Mouse (Mus musculus): ENCODE results near the gene Alpk3.

Alpk3 gene

GRCm38 (mm10) chr7:81074546-81074945, 17.1 kb downstream of the Alpk3 start:
- no peak for DNase-seq (ENCODE audit: low spot score)

DNA sequence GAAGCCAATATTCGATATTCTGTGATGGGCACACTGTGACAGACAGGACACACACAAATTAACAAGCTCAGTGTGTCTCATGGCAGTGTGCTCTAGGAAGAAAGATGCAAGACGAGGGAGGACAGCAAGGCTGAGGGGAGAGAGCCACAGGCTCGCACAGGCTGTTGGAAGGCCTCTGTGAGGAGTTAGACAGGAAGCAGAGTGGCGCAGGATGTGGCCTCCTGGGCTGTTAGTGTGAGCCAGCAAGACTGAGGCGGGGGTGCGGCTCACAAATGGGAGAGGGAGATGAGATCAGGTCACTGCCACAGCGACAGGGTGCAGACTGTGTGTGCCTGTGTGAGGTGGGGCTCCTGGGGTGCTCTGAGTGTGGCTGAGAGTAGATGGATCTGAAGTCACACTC, 17.9 kb downstream of the Alpk3 start:
- DNase-seq (ENCODE audit: low spot score): no peak

DNA sequence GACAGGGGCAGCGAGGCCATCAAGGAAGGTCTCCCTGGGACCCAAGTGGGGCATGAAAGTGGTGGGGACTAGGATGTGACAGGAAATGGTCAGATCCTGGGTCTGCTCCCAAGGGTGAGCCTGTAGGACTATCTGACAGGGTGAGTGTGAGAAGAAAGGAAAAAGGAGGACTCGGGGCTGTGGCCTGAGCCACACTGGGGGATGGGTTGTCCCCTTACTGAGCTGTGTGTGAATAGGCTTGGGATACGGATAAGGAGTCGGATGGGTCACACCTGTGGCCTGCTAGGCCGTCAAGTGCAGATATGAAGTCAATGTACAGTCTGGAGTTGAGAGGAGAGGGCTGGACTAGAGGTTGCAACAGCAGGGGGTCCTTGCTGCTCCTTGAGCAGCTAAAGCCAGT, 18.3 kb downstream of the Alpk3 start:
- no peak for DNase-seq (ENCODE audit: low spot score)

- no peak for DNase-seq (ENCODE audit: low spot score)
Observed at GRCm38 (mm10) chr7:81077009-81077408, 19.6 kb downstream of the Alpk3 start.

GRCm38 (mm10) chr7:81078740-81079139, 21.3 kb downstream of the Alpk3 start:
- no peak for DNase-seq (ENCODE audit: low spot score)

DNA sequence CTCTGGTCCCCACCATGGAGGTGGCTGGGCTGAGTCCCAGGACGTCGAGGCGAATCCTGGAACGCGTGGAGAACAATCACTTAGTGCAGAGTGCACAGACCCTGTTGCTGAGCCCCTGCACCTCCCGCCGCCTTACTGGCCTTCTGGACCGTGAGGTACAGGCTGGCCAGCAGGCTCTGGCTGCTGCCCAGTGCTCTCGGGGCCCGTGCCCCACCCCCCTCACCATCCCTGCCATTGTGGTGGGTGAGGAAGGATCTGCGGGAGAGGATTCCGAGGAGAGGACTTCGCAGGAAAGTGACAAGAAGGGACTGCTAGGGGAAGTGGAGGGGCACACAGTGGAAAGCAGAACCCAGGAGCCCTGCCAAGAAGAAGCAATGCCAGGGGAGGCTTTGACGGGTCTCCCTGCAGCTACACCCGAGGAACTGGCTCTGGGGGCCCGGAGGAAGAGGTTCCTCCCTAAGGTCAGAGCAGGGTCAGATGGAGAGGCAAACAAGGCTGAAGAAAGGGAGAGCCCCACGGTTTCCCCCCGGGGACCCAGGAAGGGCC, 36.1 kb downstream of the Alpk3 start:
- DNase-seq (ENCODE audit: low spot score): no peak

- DNase-seq (ENCODE audit: low spot score): no peak
Observed at GRCm38 (mm10) chr7:81094104-81094757, 36.8 kb downstream of the Alpk3 start.

GRCm38 (mm10) chr7:81100341-81100740, 42.9 kb downstream of the Alpk3 start:
- no peak for DNase-seq (ENCODE audit: low spot score)

- no peak for DNase-seq (ENCODE audit: low spot score)
Observed at GRCm38 (mm10) chr7:81102854-81103253, 45.5 kb downstream of the Alpk3 start.

DNA sequence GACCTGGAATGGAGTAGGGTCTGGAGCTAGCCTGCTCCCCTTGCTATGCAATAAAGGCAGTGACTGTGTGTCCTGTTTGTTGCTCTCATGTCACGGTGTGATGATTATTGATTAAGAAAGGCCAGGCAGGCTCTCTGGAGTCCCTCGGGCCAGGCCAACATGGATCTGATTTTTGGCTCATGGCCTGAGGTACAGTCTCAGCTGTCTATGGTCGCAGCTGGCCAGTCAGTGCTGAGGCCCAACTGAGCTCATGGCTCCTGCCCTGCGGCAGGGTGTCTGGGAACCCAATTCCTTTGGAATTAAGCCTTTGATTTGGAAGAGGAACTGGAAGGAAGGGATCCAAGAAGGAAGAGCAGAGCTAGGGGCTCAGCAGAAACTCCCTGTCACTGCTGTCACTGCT, 48.1 kb downstream of the Alpk3 start:
- no peak for DNase-seq (ENCODE audit: low spot score)

DNA sequence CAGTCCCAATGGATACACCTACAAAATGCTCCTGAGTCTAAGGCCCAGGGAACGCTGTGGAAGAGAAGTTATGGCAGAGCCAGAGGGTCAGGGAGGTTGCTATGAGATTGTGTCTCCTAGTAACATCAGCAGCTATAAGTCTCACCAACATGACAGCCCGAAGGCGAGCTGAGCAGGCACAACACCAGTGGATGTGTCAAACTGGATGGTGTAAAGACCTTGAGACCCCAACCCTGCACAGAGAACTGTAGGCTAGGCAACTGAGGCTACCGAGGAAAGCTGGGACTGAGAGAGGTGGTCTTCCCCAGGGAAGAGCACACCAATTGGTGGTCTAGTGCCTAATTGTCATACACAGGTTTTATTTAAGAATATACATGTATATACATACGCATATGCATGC, 50.8 kb downstream of the Alpk3 start:
- DNase-seq (ENCODE audit: low spot score): no peak

DNA sequence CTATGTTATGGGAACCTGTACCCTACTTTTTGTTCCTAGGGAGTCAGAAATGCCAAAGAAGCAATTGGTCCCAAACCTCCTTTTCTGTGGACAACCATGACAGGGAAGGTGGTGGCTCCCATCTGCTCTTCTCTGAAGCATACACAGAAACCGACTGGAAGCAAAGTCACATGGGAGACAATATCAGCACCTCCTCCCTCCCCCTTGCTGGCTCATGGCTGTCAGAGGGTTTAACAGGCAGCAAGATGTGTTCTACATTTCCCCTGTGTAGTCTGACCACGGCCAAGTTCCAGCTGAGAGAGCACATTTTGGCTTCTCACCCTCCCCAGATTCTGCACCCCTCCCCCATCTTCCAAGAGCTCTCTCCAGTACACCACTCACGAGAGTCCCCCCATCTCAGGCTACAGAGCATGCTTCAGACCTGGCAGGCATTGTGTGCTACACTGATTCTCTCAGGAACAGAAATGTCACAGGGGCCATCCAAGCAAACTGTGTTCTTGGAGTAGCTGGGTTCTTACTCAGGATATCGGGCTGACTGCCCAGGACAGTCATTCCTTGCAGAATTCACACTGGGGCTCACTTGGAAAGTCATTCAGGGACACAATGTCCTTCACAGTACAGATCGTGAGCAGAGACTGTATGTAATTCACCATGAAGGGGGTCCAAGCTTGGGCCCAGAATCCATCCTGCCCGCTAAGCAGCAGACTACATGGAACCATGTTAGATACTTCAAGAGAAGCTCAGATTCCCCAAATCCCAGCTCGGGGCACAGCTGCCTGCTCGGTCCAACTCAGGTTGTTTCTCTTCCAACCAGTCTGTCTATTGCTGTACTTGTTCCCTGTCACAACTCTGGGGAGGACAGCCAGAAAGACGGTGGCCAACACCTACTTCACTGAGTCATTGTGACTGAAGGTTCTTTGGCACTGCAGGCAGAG, 52.6 kb downstream of the Alpk3 start:
- DNase-seq (ENCODE audit: low spot score): no peak

GRCm38 (mm10) chr7:81110791-81111190, 53.4 kb downstream of the Alpk3 start:
- DNase-seq (ENCODE audit: low spot score): no peak

DNA sequence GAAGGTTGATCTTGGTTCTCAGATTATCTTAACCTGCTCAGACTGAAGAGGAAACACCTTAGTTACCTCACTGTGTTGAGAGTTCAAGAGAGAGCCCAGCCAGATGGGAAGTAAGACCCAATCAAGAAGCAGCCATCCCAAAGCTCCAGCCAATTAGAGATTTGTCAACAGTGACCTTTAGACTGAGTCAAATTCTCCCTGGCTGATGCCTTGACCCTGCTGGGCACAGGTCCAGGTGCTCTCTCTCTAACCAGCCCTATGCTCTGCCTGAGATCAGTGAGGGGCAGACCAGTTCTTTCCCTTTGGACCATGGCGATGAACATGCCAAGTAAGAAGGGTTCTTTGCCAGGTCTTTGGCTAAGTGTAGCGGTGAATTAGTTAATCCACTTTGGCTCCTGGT, 54.3 kb downstream of the Alpk3 start:
- DNase-seq (ENCODE audit: low spot score): no peak

GRCm38 (mm10) chr7:81112686-81113360, 55.4 kb downstream of the Alpk3 start:
- no peak for DNase-seq (ENCODE audit: low spot score)

GRCm38 (mm10) chr7:81114555-81114954, 57.2 kb downstream of the Alpk3 start, which contains the start of gene Slc28a1:
Gene Slc28a1, plus strand, starts transcription at chr7:81114799.
- no peak for DNase-seq (ENCODE audit: low spot score)

DNA sequence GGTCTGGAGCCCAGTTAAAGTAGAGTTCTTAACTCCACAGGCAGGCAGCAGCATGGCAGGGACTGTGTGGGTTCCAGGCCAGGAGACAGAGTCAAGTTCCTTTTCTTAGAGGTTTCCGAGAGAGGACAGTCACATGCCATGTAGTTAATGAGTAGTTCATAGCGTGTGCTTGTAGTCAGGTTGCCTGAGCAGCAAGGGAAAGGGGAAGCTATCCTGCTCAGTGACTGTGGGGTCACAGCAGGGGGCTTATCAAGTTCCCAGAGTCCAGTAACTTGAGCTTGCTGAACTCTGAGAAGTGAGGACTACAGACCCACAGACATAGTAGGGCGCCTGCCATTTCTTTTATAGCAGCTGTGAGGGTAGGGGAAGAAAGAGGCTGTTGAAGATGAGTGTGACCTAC, 63.7 kb downstream of the Alpk3 start:
- no peak for DNase-seq (ENCODE audit: low spot score)

DNA sequence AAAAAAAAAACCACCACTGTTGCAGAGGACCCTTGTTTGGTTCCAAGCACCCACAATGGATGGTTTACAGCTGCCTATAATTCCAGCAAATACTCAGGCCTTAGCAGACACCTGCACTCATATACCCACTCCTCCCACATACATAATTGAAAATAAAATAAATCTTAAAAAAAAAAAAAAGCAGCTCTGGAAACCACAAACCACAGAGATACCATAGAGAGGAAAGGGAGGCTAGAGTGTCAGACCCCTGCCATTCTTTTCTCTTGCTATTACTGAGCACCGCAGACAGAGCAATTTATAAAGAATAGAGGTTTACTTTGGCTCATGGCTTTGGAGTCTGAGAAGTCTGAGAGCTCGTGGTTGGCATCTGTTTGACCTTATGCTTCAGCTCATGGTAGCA, 65.4 kb downstream of the Alpk3 start:
- DNase-seq (ENCODE audit: low spot score): no peak

DNA sequence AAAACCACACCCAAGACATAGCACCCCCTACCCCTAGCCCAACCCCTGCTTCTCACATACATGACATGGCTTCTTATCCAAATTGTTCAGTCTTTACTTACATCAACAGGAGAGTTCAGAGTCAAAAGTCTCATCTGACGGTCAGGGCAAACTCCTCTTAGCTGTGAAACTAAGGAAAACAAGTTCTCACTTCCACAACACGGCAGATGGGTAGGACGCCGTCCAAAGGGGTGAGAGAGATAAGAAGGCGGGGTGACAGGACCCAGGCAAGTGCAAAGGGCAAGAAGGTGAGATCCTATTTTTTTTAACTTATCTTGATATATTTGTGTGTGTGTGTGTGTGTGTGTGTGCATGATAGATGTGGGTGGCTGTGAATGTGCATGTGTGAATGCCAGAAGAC, 66.2 kb downstream of the Alpk3 start:
- no peak for DNase-seq (ENCODE audit: low spot score)

GRCm38 (mm10) chr7:81124773-81125172, 67.4 kb downstream of the Alpk3 start:
- DNase-seq (ENCODE audit: low spot score): no peak

GRCm38 (mm10) chr7:81125215-81126175, 68.1 kb downstream of the Alpk3 start:
- no peak for DNase-seq (ENCODE audit: low spot score)

All from ovary, postnatal 10 days (tissue).